Mouse (Mus musculus): Measurements from ENCODE around the gene Omg.
A peak's percentile ranks its signal among the peaks of the same experiment; 100 is the strongest.

Omg gene

GRCm38 (mm10) chr11:79503845-79504244, at the start of gene Omg:
Gene Omg (minus strand): TSS chr11:79504084.
- peak; percentile 81 to 89 for DNase-seq (ENCODE audit: low spot score in 2 of 2)

DNA sequence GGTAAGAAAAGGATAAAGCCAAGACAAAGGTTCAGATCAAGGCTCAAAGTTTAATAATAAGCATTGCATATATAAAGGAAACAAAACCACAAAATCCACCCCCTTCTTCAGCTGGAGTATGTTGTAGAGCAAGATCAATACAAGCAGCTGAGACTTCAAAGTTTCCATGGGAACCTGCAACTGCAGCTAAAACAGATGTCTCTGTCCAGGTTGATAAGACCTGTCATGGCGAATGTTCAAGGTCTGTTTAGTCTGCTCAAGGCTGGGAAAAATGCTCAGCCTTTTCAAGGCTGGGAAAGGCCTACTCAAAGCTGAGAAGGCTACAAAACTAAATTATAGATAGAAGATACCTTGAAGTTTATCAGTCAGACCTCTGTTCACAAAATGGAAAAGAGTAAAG, 48.7 kb upstream of the Omg start:
- DNase-seq (ENCODE audit: low spot score in 2 of 2) = no peak

- no peak for DNase-seq (ENCODE audit: low spot score in 2 of 2)
These were observed 32.4 kb upstream of the Omg start for GRCm38 (mm10) chr11:79536293-79536692.

DNA sequence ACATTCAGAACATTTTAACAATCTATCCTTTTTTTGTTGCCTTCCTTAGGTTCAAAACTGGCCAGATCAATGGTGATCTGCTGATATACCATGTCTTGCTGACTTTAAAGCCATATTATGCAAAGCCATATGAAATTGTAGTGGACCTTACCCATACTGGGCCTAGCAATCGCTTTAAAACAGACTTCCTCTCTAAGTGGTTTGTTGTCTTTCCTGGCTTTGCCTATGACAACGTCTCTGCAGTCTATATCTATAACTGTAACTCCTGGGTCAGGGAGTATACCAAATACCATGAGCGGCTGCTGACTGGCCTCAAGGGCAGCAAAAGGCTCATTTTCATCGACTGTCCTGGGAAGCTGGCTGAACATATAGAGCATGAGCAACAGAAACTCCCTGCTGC, 31.7 kb upstream of the Omg start:
- DNase-seq (ENCODE audit: low spot score in 2 of 2) = no peak

- no peak for DNase-seq (ENCODE audit: low spot score in 2 of 2)
These were observed 30.2 kb upstream of the Omg start for GRCm38 (mm10) chr11:79533950-79534690.

GRCm38 (mm10) chr11:79533311-79533710, 29.4 kb upstream of the Omg start:
- no peak for DNase-seq (ENCODE audit: low spot score in 2 of 2)

DNA sequence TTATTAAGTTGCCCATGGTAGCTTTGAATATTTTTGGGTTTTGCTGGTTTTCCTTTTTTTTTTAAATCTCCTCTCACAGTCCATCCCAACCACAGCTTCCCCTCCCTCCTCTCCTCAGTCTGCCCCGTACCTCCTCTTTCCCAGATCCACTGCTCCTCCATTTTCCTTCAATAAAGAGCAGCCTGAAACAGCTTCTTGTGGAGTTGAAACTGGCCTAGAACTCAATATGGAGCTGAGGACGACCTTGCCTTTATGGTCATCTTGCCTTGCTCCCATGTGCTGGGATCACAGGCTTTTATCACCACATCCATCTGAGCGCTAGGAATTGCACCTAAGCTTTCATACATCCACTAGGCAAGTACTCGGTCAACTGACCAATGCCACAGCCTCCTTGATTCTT, 27.6 kb upstream of the Omg start:
- no peak for DNase-seq (ENCODE audit: low spot score in 2 of 2)

- DNase-seq (ENCODE audit: low spot score in 2 of 2) = no peak
These were observed 26.9 kb upstream of the Omg start for GRCm38 (mm10) chr11:79530774-79531173.

GRCm38 (mm10) chr11:79530333-79530761, 26.5 kb upstream of the Omg start, which contains the start of the genes Evi2 and Evi2a:
Gene Evi2 (minus strand): TSS chr11:79530589.
Gene Evi2a (minus strand): TSS chr11:79530609.
- DNase-seq (ENCODE audit: low spot score in 2 of 2) = no peak

GRCm38 (mm10) chr11:79529736-79530135, 25.9 kb upstream of the Omg start:
- no peak for DNase-seq (ENCODE audit: low spot score in 2 of 2)

DNA sequence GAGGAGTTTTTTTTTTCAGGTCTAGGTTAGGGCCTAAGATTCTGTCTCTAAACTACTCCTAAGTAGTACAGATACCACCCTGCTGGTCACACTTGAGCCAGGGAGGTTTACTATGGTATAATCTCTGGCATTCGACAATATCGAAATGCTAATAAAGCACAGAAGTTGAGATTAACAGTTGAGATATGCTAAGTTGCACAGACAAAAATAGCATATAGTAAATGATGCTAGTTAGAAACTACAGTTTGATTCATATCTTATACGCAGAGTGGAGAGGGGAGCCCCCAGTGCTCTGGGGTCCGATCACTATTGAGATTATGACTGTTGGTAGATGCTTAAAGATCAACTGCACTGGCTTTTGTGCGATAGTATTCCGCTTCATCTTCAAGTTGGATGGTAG, 25.3 kb upstream of the Omg start:
- DNase-seq (ENCODE audit: low spot score in 2 of 2) = no peak

DNA sequence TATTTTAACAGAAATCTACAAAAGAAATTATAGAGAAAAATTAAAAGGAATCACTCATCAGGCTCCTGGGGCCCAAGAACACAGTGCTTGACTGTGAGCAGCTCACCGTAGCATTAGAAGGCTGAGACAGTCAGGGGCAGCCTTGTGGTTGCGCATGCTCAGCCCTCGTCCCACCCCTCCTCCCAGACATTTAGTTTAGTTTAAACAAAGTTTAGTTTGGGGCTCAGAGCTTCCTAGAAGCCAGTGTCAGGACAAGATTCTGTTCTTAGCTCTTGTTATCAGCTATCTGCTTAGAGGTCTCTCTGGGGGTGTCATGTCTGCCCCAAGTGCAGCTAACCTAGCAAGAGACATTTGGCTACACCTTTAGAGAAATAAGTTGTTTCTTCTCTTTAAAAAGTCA, 24.7 kb upstream of the Omg start:
- DNase-seq (ENCODE audit: low spot score in 2 of 2) = no peak

DNA sequence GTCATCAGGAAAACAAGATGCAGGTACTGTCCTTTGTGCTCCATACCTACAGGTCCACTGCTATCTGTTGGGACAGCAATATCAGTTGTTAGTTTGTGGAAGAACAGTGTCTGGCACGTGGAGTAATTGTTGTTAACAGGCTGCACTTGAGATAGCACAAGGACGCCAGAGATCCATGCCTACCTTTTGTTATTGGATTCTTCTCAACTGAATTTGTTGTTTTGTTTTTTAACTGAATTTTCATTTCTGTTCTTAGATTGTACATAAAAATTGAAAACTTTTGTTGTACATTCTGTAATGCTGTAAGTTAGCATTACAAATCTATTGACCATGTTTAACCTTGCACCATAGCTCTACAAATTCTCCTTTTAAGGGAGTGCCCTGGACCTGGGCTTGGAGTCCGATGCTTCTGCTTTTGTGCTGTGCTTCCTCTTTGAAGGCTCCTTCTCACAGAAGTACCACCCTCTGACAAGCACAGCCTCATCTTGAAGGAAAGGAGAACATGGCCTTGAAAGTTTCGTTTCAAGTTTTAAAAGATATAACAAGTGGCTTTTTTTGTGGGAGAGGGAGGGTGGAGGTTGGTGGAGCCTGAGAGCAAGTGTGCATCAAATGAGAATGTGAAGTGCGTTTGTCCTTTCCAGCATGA, 24.0 kb upstream of the Omg start:
- no peak for DNase-seq (ENCODE audit: low spot score in 2 of 2)

- DNase-seq (ENCODE audit: low spot score in 2 of 2) = no peak
These were observed 23.3 kb upstream of the Omg start for GRCm38 (mm10) chr11:79527015-79527738.

GRCm38 (mm10) chr11:79526549-79526948, 22.7 kb upstream of the Omg start:
- DNase-seq (ENCODE audit: low spot score in 2 of 2) = no peak

GRCm38 (mm10) chr11:79524310-79524575, 20.4 kb upstream of the Omg start:
- DNase-seq (ENCODE audit: low spot score in 2 of 2) = no peak

GRCm38 (mm10) chr11:79523560-79524309, 19.9 kb upstream of the Omg start, which contains the start of gene Evi2b:
Gene Evi2b (minus strand): TSS chr11:79523762.
- no peak for DNase-seq (ENCODE audit: low spot score in 2 of 2)

- no peak for DNase-seq (ENCODE audit: low spot score in 2 of 2)
These were observed 19.1 kb upstream of the Omg start for GRCm38 (mm10) chr11:79522944-79523343.

DNA sequence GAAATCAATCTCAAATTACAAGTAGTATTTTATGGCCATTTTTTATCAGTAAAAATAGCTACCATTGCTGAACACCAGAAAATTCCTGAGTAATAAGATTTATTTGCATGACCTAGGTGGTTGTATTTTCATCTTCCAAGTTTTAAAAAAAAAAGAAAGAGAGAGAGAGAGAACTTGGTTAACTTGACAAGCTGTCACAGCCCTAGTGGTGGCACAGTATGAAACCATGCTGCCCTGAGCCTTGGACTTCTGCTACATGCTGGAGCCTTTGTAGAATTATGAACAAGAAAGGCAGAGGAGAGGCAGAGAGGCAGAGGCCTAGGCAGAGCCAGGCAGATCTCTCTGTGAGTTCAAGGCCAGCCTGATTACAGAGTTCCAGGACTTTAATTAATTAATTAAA, 18.0 kb upstream of the Omg start:
- DNase-seq (ENCODE audit: low spot score in 2 of 2) = no peak

- DNase-seq (ENCODE audit: low spot score in 2 of 2) = no peak
These were observed 16.9 kb upstream of the Omg start for GRCm38 (mm10) chr11:79520772-79521171.

- DNase-seq (ENCODE audit: low spot score in 2 of 2) = peak in 1 of 2 experiments; percentile 74
These were observed 16.0 kb upstream of the Omg start for GRCm38 (mm10) chr11:79519878-79520291.

DNA sequence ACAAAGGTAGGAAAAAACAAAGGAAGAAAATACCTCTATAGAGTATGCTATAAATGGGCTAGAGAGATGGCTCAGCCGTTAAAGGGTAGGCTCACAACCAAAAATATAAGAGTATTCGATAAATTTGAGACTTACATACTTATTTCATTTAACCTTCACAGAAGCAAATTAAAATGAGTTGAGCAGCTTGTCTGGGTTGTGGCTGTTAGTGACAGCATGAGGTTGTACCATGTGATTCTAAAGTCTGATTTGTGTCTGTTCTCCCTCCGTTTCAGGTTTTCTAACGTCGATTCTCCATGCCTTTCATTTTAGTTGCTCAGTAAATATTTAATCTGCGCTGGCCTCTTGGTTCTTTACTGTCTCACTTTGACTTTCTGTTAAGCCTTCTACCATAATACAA, 15.4 kb upstream of the Omg start:
- no peak for DNase-seq (ENCODE audit: low spot score in 2 of 2)
